Mouse (Mus musculus): Measurements from ENCODE around the gene Sh3bgr. TPM values are rescaled to one million over a fixed set of nuclear protein-coding genes. Genes with fewer than 3 reads are reported as not detected.

Gene Sh3bgr
- polyA plus RNA-seq, 1 experiment from 2014 or later: 1.7 TPM

GRCm38 (mm10) chr16:96221491-96221890 lies 21.2 kb downstream of the Sh3bgr start:
- no peak for ATAC-seq
- Histone ChIP-seq H3K4me1 (no peaks in the 10 kb centered on the region), H3K9ac (no peak overlapping the region), H3K4me2 (no peak overlapping the region), H3K36me3 (no peaks in the 10 kb centered on the region), H3K27me3 (replicated peaks) (no peaks in the 10 kb centered on the region), H3K9me3 (replicated peaks) (no peaks in the 10 kb centered on the region), H3K4me3 (no peak overlapping the region), H3K27ac (no peak overlapping the region)
- WGBS (ENCODE audit: insufficient replicate concordance): 66% methylated on average over 5 of the region's 5 CpGs

DNA sequence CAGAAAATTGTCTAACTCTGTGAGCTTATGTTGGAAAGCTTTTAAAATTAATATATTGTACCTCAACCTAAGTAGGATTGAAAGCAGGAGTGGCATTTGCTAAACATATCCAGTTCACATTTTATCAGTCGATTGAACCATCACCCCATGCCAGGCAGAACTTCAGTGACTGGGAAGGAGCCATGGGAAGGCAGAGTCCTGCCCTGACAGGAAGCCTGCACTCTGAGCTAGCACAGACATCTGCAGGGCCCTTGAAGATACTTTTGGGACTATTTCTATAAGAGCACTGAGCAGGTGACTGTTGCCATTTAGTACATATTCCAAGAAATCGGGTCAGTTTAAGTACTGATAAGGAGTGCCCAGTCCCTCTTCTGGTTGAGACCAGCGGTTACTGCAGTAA lies 21.7 kb downstream of the Sh3bgr start:
- Histone ChIP-seq H3K36me3 (no peaks in the 10 kb centered on the region), H3K9me3 (replicated peaks) (no peaks in the 10 kb centered on the region), H3K4me2 (no peak overlapping the region), H3K27me3 (replicated peaks) (no peaks in the 10 kb centered on the region), H3K9ac (no peak overlapping the region), H3K4me1 (no peaks in the 10 kb centered on the region), H3K27ac (no peak overlapping the region), H3K4me3 (no peak overlapping the region)
- WGBS (ENCODE audit: insufficient replicate concordance): 68% methylated on average over 3 of the region's 3 CpGs
- ATAC-seq: no peak

DNA sequence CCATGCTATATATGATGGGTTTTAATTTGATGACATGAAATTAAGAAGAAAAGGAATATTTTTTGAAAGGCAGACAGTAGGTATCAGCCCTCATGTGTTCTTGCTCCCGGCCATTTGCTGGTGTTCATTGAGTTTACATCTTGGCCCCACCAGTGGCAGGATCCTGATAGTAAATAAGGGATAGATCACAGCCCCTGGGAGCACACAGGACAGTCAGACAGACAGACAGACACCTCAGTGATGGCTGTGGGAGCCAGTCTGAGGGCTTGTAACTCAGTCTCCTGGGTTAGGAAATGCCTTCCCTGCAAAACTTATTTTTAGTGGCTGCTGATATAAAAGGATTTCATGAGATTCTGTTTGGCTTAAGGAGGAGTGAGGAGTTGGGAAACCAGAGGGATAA lies 22.2 kb downstream of the Sh3bgr start:
- no peak overlapping the region for H3K4me2 ChIP-seq
- H3K27ac ChIP-seq: no peak overlapping the region
- H3K9me3 ChIP-seq (replicated peaks): no peaks in the 10 kb centered on the region
- WGBS (ENCODE audit: insufficient replicate concordance): 68% methylated on average over 1 of the region's 1 CpGs
- no peaks in the 10 kb centered on the region for H3K27me3 ChIP-seq (replicated peaks)
- no peak for ATAC-seq
- H3K9ac ChIP-seq: no peak overlapping the region
- H3K4me1 ChIP-seq: no peaks in the 10 kb centered on the region
- no peak overlapping the region for H3K4me3 ChIP-seq
- no peaks in the 10 kb centered on the region for H3K36me3 ChIP-seq

GRCm38 (mm10) chr16:96228438-96228837 lies 28.2 kb downstream of the Sh3bgr start:
- WGBS (ENCODE audit: insufficient replicate concordance): 58% methylated on average over 13 of the region's 13 CpGs
- H3K9me3 ChIP-seq (replicated peaks): no peaks in the 10 kb centered on the region
- no peak for ATAC-seq

GRCm38 (mm10) chr16:96229044-96229555 lies 28.9 kb downstream of the Sh3bgr start:
- ATAC-seq: no peak
- Histone ChIP-seq H3K4me1 (no peaks in the 10 kb centered on the region), H3K36me3 (no peaks in the 10 kb centered on the region), H3K27me3 (replicated peaks) (no peaks in the 10 kb centered on the region), H3K4me2 (no peak overlapping the region), H3K27ac (no peak overlapping the region), H3K9ac (no peak overlapping the region), H3K9me3 (replicated peaks) (no peaks in the 10 kb centered on the region), H3K4me3 (no peak overlapping the region)
- WGBS (ENCODE audit: insufficient replicate concordance): 54% methylated on average over 8 of the region's 8 CpGs

More at GRCm38 (mm10) chr16:96228438-96228837, 28.2 kb downstream of the Sh3bgr start:
- no peak overlapping the region for H3K27ac ChIP-seq
- no peak overlapping the region for H3K9ac ChIP-seq
- no peaks in the 10 kb centered on the region for H3K4me1 ChIP-seq
- no peak overlapping the region for H3K4me3 ChIP-seq
- H3K27me3 ChIP-seq (replicated peaks): no peaks in the 10 kb centered on the region
- H3K4me2 ChIP-seq: no peak overlapping the region
- no peaks in the 10 kb centered on the region for H3K36me3 ChIP-seq

DNA sequence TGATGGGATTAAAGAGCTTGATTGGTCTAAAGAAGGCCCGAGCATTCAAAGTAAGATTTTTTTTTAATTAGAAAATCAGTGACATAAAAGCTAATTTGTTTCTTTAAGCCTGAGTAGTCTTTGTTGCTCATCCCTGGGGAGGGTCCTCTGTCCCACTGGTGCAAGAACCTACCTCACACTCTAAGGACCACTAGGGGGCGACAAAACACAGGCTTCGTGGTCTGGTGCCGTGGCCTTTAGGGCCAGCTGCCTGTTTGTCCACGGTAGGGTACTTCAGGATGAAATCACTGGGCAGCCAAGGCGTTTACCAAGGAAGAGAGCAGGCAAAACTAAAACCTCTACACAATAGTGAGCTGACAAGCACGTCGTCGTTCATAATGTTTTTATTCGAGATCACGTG lies 30.2 kb downstream of the Sh3bgr start:
- Histone ChIP-seq H3K4me3 (no peak overlapping the region), H3K9me3 (replicated peaks) (no peaks in the 10 kb centered on the region), H3K27ac (no peak overlapping the region), H3K9ac (no peak overlapping the region), H3K4me1 (no peaks in the 10 kb centered on the region), H3K4me2 (no peak overlapping the region), H3K36me3 (no peaks in the 10 kb centered on the region), H3K27me3 (replicated peaks) (no peaks in the 10 kb centered on the region)
- ATAC-seq: no peak
- 28% methylated on average over 11 of the region's 11 CpGs for WGBS (ENCODE audit: insufficient replicate concordance)

DNA sequence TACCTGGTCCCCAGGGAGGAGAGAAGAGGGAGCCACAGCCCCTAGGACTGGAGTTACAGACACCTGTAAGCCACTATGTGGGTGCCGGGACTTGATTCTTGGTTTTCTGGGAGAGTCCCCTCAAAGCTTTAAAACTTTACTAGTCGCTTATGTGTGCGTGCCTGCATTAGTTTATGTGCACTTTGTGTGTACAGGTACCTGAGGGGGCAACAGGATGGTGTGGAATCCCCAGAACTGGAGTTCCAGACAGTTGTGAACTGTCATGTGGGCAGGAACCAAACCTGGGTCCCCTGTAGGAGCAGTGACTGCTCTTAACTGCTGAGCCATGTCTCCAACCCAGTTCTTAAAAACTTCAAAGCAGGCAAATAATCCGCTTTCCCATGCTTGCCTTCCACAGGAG lies 31.0 kb downstream of the Sh3bgr start:
- no peak overlapping the region for H3K27ac ChIP-seq
- H3K4me2 ChIP-seq: no peak overlapping the region

GRCm38 (mm10) chr16:96231974-96232373 lies 31.7 kb downstream of the Sh3bgr start:
- H3K27me3 ChIP-seq (replicated peaks): no peaks in the 10 kb centered on the region
- no peak overlapping the region for H3K27ac ChIP-seq
- no peaks in the 10 kb centered on the region for H3K4me1 ChIP-seq
- no peaks in the 10 kb centered on the region for H3K9me3 ChIP-seq (replicated peaks)
- WGBS (ENCODE audit: insufficient replicate concordance): 70% methylated on average over 8 of the region's 8 CpGs
- no peak for ATAC-seq
- no peaks in the 10 kb centered on the region for H3K36me3 ChIP-seq
- H3K4me3 ChIP-seq: no peak overlapping the region
- no peak overlapping the region for H3K9ac ChIP-seq
- H3K4me2 ChIP-seq: no peak overlapping the region

More for the DNA sequence above, 31.0 kb downstream of the Sh3bgr start:
- no peaks in the 10 kb centered on the region for H3K27me3 ChIP-seq (replicated peaks)
- H3K4me3 ChIP-seq: no peak overlapping the region
- 78% methylated on average over 4 of the region's 4 CpGs for WGBS (ENCODE audit: insufficient replicate concordance)
- no peaks in the 10 kb centered on the region for H3K9me3 ChIP-seq (replicated peaks)
- H3K4me1 ChIP-seq: no peaks in the 10 kb centered on the region
- no peak for ATAC-seq
- H3K36me3 ChIP-seq: no peaks in the 10 kb centered on the region
- no peak overlapping the region for H3K9ac ChIP-seq

DNA sequence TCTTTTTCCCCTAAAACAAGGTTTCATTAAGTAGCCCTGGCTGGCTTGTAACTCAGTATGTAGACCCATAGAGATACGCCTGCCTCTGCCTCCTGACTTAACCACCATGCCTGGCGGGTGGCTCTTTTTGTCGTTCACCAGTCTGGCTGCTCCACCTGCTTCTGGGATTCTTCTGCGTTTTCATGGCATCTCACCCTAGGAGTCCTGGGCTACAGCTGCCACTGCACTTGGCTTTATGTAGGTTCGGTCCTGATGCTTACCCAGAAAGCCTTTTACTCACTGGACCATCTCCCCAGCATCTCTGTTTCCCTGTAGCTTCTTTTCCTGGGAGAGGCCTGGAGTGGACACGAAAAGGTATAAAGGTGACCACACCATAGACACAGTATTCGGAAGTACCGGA lies 33.7 kb downstream of the Sh3bgr start:
- WGBS (ENCODE audit: insufficient replicate concordance): 68% methylated on average over 8 of the region's 8 CpGs
- no peak overlapping the region for H3K27ac ChIP-seq
- no peak for ATAC-seq
- H3K4me1 ChIP-seq: no peaks in the 10 kb centered on the region
- H3K4me3 ChIP-seq: no peak overlapping the region
- no peaks in the 10 kb centered on the region for H3K36me3 ChIP-seq
- no peak overlapping the region for H3K9ac ChIP-seq
- no peaks in the 10 kb centered on the region for H3K27me3 ChIP-seq (replicated peaks)
- H3K4me2 ChIP-seq: no peak overlapping the region
- H3K9me3 ChIP-seq (replicated peaks): no peaks in the 10 kb centered on the region

DNA sequence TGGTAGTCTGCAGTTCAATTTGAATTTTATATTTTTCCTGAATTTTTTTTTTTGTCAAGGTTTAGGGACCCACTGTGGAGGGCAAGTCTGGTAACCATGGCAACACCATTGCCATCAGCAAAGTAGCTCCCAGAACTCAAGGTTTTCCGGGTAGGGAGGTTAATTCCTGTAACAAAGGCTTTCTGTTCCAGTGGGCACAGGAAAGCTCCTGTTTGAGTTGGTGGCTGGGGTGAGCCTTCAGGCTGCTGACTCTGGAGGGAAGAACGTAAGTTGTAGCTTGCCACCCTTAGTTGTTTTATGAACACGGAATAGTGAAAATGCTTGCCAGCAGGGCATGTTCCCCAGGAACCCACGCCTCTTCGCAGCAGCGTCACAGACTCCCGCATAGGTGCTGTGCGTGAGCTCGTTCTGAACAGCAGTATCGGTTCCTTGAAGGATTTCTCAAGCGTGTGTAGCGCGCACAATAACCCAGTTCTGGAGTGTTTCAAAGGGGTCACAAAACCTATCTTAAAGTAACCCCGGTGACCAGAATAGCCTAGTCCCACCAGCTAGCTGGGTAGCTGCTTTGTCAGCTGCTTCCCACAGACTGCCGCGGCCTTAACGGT lies 35.2 kb downstream of the Sh3bgr start, which contains the start of gene B3galt5:
B3galt5 (plus strand) TSS at position 436 of the 605 bp plus-strand sequence.
- Histone ChIP-seq H3K36me3 (no peaks in the 10 kb centered on the region), H3K9me3 (replicated peaks) (no peaks in the 10 kb centered on the region), H3K9ac (no peak within 1 kb of the TSS), H3K4me3 (no peak within 1 kb of the TSS), H3K27ac (no peak within 1 kb of the TSS), H3K4me2 (no peak within 1 kb of the TSS), H3K27me3 (replicated peaks) (no peaks in the 10 kb centered on the region), H3K4me1 (no peaks in the 10 kb centered on the region)
- WGBS (ENCODE audit: insufficient replicate concordance): 74% methylated on average over 17 of the region's 17 CpGs
- ATAC-seq: no peak

DNA sequence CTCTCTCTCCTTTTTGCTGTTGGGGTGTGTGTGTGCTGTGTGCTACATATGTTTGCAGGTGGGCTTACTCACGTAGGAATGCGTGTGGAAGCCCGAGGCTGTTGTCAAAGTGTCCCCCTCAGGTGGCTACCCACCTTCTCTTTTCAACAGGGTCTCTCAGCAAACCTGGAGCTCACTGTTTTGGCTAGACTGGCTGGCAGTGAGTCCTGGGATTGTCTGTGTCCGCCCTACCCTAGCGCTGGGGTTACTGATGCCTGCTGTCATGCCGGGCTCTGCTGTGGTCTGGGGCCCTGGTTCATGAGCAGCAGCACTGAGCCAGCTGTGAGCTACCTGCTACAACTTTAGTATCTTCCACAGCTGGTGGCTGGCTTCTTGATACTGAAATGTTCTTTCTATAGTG lies 44.2 kb downstream of the Sh3bgr start:
- Histone ChIP-seq H3K9me3 (replicated peaks) (0 out of 2 replicates have a peak, but pooled peaks cover 9% of the 10 kb centered on the region), H3K27me3 (replicated peaks) (no peaks in the 10 kb centered on the region), H3K4me2 (no peak overlapping the region), H3K36me3 (no peaks in the 10 kb centered on the region), H3K4me1 (no peaks in the 10 kb centered on the region), H3K27ac (no peak overlapping the region), H3K9ac (no peak overlapping the region), H3K4me3 (no peak overlapping the region)
- WGBS (ENCODE audit: insufficient replicate concordance): 77% methylated on average over 6 of the region's 6 CpGs
- ATAC-seq: no peak

DNA sequence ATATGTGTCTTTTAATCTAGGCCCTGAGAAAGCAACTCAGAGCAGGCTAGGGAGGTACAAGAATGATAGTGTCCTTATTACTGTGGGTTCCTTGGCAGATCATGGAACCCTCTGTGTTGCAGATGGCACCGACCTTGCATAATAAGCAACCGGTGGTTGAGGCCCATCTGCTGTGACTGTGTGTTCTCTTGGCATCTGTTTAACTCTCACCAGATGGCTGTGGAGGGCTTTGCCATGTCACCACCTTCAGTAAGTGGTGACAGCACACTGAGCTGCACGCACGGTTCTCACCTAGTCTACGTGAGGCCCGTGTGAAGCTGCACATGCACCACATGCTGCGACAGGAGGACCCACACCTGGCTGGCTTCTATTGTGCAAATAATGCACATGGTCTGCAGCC lies 49.4 kb downstream of the Sh3bgr start:
- Histone ChIP-seq H3K27me3 (replicated peaks) (no peaks in the 10 kb centered on the region), H3K4me1 (no peaks in the 10 kb centered on the region), H3K27ac (no peak overlapping the region), H3K4me2 (no peak overlapping the region), H3K4me3 (no peak overlapping the region), H3K9ac (no peak overlapping the region), H3K36me3 (no peaks in the 10 kb centered on the region), H3K9me3 (replicated peaks) (0 out of 2 replicates have a peak, but pooled peaks cover 9% of the 10 kb centered on the region)
- ATAC-seq: no peak
- WGBS (ENCODE audit: insufficient replicate concordance): 77% methylated on average over 7 of the region's 7 CpGs

DNA sequence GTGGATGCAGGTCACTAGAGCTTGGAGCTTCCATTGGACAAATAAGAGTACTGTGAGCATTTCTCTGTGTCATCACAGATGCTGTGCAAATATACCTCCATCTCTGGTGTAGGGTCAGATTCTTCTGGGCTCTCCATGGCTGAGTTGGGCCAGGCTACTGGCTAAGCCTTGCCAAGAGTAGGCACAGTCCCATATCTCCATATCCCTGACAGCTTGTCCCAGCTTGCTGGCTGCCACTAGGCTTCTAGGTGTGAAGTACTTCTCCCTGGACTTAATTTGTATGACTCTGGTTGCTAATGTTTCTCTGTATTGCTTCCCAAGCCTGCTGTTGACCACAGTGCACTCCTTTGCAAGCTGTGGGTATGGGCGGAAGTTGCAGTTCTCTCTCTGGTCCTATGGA lies 51.9 kb downstream of the Sh3bgr start:
- H3K27ac ChIP-seq: no peak overlapping the region
- H3K4me3 ChIP-seq: no peak overlapping the region
- no peaks in the 10 kb centered on the region for H3K27me3 ChIP-seq (replicated peaks)
- WGBS (ENCODE audit: insufficient replicate concordance): 67% methylated on average over 1 of the region's 1 CpGs
- H3K9me3 ChIP-seq (replicated peaks): 0 out of 2 replicates have a peak, but pooled peaks cover 7% of the 10 kb centered on the region
- no peak for ATAC-seq
- no peaks in the 10 kb centered on the region for H3K4me1 ChIP-seq
- H3K36me3 ChIP-seq: no peaks in the 10 kb centered on the region
- H3K4me2 ChIP-seq: no peak overlapping the region
- H3K9ac ChIP-seq: no peak overlapping the region
